Mouse (Mus musculus) olfactory bulb, adult 2 months (tissue): ENCODE results near the gene Unc5b. TPM values are rescaled to one million over a fixed set of nuclear protein-coding genes. Genes with fewer than 3 reads are reported as not detected.

ENCODE experiments used
- H3K27ac ChIP-seq: fragments of 200-500 bp; 2 replicates; pipeline ENCODE4 v1.5.1; 2012; ENCODE audit warnings: low read depth, low read length; ENCODE audit not compliant: insufficient read depth
- H3K4me1 ChIP-seq: fragments of 200-500 bp; 2 replicates; pipeline ENCODE4 v1.6.1; 2012; ENCODE audit warnings: low read length; ENCODE audit not compliant: control insufficient read depth, insufficient read depth
- H3K4me3 ChIP-seq: fragments of 200-500 bp; 2 replicates; pipeline ENCODE4 v1.5.1; 2012; ENCODE audit warnings: mild to moderate bottlenecking, low read depth, low read length, moderate library complexity; ENCODE audit not compliant: insufficient read depth
- CTCF ChIP-seq: fragments of 200-500 bp; IDR thresholded peaks from 2 replicates; pipeline ENCODE4 v1.5.1; 2012; ENCODE audit warnings: low read depth, mild to moderate bottlenecking, low read length, moderate library complexity; ENCODE audit not compliant: insufficient read depth
- POLR2A ChIP-seq: fragments of 200-500 bp; IDR thresholded peaks from 2 replicates; pipeline ENCODE4 v1.6.1; 2012; ENCODE audit warnings: mild to moderate bottlenecking, low read depth, low read length, moderate library complexity; ENCODE audit not compliant: insufficient read depth
- WGBS: fragments of 180-500 bp; shearing (Covaris S2); methylation state at CpG from one replicate; pipeline ENCODE4 v1.1.7; 2018; 5-methylcytosine and 5-hydroxymethylcytosine counted together
- polyA plus RNA-seq: library from polyadenylated mRNA; stranded (reverse); fragments of >200 nt; gene quantifications from 2 replicates; pipeline ENCODE4 v1.2.4, GENCODE M21; 2012; ENCODE audit warnings: low replicate concordance; ENCODE audit not compliant: missing spikeins, insufficient read depth, insufficient read length

The Unc5b gene
- polyA plus RNA-seq, 1 experiment: not detected

- 95% methylated on average over 7 of the region's 7 CpGs for WGBS
- Histone ChIP-seq H3K27ac (no peak overlapping the region), H3K4me1 (peaks cover under 1% of the 10 kb centered on the region), H3K4me3 (no peak overlapping the region)
- no peak for TF ChIP-seq CTCF
- TF ChIP-seq POLR2A: no peak
These were observed 89.9 kb downstream of the Unc5b start for GRCm38 (mm10) chr10:60741435-60741834.

GRCm38 (mm10) chr10:60739619-60740363, 91.6 kb downstream of the Unc5b start:
- Histone ChIP-seq H3K4me3 (no peak overlapping the region), H3K4me1 (no peaks in the 10 kb centered on the region), H3K27ac (no peak overlapping the region)
- TF ChIP-seq CTCF (no peak), POLR2A (no peak)
- 96% methylated on average over 4 of the region's 4 CpGs for WGBS

- Histone ChIP-seq H3K27ac (no peak overlapping the region), H3K4me3 (no peak overlapping the region), H3K4me1 (no peaks in the 10 kb centered on the region)
- TF ChIP-seq CTCF (no peak), POLR2A (no peak)
- WGBS: 90% methylated on average over 8 of the region's 9 CpGs
These were observed 93.3 kb downstream of the Unc5b start for GRCm38 (mm10) chr10:60737886-60738640.

- no peak overlapping the region for H3K4me3 ChIP-seq
- peaks cover 3% of the 10 kb centered on the region; the same call in 1 of the 2 replicates for H3K4me1 ChIP-seq
- no peak overlapping the region for H3K27ac ChIP-seq
- TF ChIP-seq CTCF (no peak), POLR2A (no peak)
- 93% methylated on average over 11 of the region's 11 CpGs for WGBS
These were observed 94.1 kb downstream of the Unc5b start for GRCm38 (mm10) chr10:60737169-60737728.

- WGBS: 86% methylated on average over 1 of the region's 1 CpGs
- H3K4me1 ChIP-seq: peaks cover 3% of the 10 kb centered on the region; the same call in 1 of the 2 replicates
- H3K4me3 ChIP-seq: no peak overlapping the region
- no peak overlapping the region for H3K27ac ChIP-seq
- TF ChIP-seq CTCF (no peak), POLR2A (no peak)
These were observed 95.6 kb downstream of the Unc5b start for GRCm38 (mm10) chr10:60735737-60736136.

GRCm38 (mm10) chr10:60733471-60733870, 97.9 kb downstream of the Unc5b start:
- WGBS: 95% methylated on average over 8 of the region's 8 CpGs
- no peak overlapping the region for H3K27ac ChIP-seq
- H3K4me3 ChIP-seq: no peak overlapping the region
- no peak for TF ChIP-seq POLR2A
- no peak for TF ChIP-seq CTCF
- H3K4me1 ChIP-seq: peaks cover 3% of the 10 kb centered on the region; the same call in 1 of the 2 replicates

- H3K4me1 ChIP-seq: peaks cover 3% of the 10 kb centered on the region; the same call in 1 of the 2 replicates
- no peak overlapping the region for H3K27ac ChIP-seq
- WGBS: 62% methylated on average over 2 of the region's 2 CpGs
- H3K4me3 ChIP-seq: no peak overlapping the region
- TF ChIP-seq CTCF (no peak), POLR2A (no peak)
These were observed 99.0 kb downstream of the Unc5b start for GRCm38 (mm10) chr10:60732397-60732861.

- no peak for TF ChIP-seq POLR2A
- Histone ChIP-seq H3K27ac (no peak overlapping the region), H3K4me3 (no peak overlapping the region), H3K4me1 (peaks cover 3% of the 10 kb centered on the region; the same call in 1 of the 2 replicates)
- 47% methylated on average over 5 of the region's 5 CpGs for WGBS
These were observed 99.6 kb downstream of the Unc5b start for GRCm38 (mm10) chr10:60731742-60732141.

- Histone ChIP-seq H3K4me1 (no peaks in the 10 kb centered on the region; the same call in 1 of the 2 replicates), H3K27ac (no peak overlapping the region), H3K4me3 (no peak overlapping the region)
- 62% methylated on average over 5 of the region's 5 CpGs for WGBS
- TF ChIP-seq POLR2A: no peak
- no peak for TF ChIP-seq CTCF
These were observed 104.1 kb downstream of the Unc5b start for GRCm38 (mm10) chr10:60727301-60727700.
